Mouse (Mus musculus): Measurements from ENCODE around the gene Tspan13.

DNA sequence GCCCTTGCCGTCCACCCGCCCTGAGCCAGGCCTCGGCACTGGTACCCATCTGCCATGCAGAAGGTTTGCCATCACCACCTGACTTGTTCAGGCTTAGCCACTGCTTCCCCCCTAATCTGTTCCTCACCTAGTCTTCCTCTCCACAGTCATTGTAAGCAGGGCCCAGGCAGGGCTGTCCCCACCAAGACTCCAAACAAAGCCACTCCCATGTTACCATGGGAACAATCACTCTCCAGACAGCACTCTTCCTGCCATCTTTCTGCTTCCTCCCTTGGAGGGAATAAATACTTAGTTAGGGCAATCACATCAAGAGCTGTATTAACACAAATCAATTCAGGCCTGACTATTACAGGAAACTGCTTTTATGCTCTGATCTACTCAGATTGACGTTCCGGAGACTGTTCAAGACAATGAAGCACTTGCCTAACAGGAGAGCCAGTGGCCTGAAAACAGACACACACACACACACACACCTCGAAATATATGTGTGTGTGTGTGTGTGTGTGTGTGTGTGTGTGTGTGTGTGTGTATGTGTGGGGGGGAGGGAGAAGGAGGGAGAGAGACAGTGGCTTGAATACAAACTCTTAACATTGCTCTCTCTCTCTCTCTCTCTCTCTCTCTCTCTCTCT, 60.5 kb downstream of the Tspan13 start:
- no peak for TF ChIP-seq CTCF (IDR thresholded peaks at IDR 0.05; ENCODE audit: low read depth, low read length)
- no peak for TF ChIP-seq POLR2A (IDR thresholded peaks at IDR 0.05; ENCODE audit: extremely low read depth, insufficient read depth, low read length)

All from liver, adult 2 months (tissue).